Mouse (Mus musculus) MEL-GATA-1-ER (cell line): ENCODE results near the gene Gm15091.
"Not testable (repeated sequence)": the region's sequence is repeated elsewhere in the genome, so short reads cannot be mapped to it uniquely, and the experiment has no call there.

ENCODE experiments used
- DNase-seq: peaks from one replicate; pipeline ENCODE4 v3.0.0-alpha.2; 2012; ENCODE audit warnings: low read depth; ENCODE audit errors: extremely low read depth

Gene Gm15091

DNA sequence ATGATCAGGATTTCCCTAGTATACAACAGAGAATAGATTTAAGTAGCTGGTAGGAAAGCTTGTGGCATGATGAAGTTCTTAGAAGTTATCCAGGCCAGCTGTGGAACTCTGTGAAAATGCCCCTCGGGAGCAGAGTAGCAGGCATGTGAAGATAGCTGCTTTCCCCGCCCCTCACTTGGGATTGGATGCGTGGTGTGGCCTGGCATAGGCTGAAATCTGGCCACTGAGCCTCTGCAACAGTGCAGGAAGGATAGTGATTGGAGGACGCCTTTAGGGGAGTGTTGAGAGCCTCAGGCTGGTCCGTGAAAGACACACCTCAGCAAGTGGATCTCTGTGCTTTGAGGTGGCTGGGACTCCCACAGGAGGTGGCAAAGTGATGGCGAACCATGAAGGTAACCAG is at the start of gene Gm15091:
Gene Gm15091, plus strand, starts transcription at position 301 of the 400 bp plus-strand sequence.
- DNase-seq = not testable (repeated sequence)
